In genomic region chr13:32678998-32679397, GRCm38 (mm10) we compare ENCODE assay signal across 10 mouse cellular contexts.
"Had no signal": no experiment of that assay in that cellular context is flagged by ENCODE, and none has a peak within 500 bp of the region (broad histone marks: within the 10 kb centered on the region; RNA-seq: fewer than 3 reads in every experiment).

No protein-coding gene starts in this region.

- ATAC-seq: liver, postnatal 0 days; lung, postnatal 0 days; midbrain, embryonic 13.5 days; midbrain, embryonic 16.5 days had no signal

- DNase-seq: kidney, postnatal 25 days; left cerebral cortex, postnatal 4 days; liver, postnatal 0 days; lung, embryonic 14.5 days; thymus, adult 2 months; thymus, postnatal 14 days; thymus, postnatal 4 days had no signal
